Mouse (Mus musculus) neural tube, embryonic 13.5 days (tissue): ENCODE measurements around the gene Sgcd. TPM values are rescaled to one million over a fixed set of nuclear protein-coding genes. Genes with fewer than 3 reads are reported as not detected.
A peak's percentile ranks its signal among the peaks of the same experiment; 100 is the strongest.
"Not testable (repeated sequence)": the region's sequence is repeated elsewhere in the genome, so short reads cannot be mapped to it uniquely, and the experiment has no call there.

Source experiments
- ATAC-seq: fragments of 200-750 bp; cut with Nextera tagmentation; 2 replicates; pipeline ENCODE4 v1.8.0; 2017; ENCODE audit warnings: low read depth, mild to moderate bottlenecking, moderate TSS enrichment, moderate library complexity
- H3K27ac ChIP-seq: fragments of 300-500 bp; sonication (generic); replicated peaks from 2 replicates; pipeline ENCODE4 v1.5.1; 2015; ENCODE audit warnings: moderate library complexity, mild to moderate bottlenecking, inconsistent platforms
- H3K27me3 ChIP-seq: fragments of 300-500 bp; sonication (generic); 2 replicates; pipeline ENCODE4 v1.6.1; 2015; ENCODE audit warnings: mild to moderate bottlenecking, inconsistent platforms
- H3K36me3 ChIP-seq: fragments of 300-500 bp; sonication (generic); 2 replicates; pipeline ENCODE4 v1.6.1; 2015; ENCODE audit warnings: mild to moderate bottlenecking, inconsistent platforms
- H3K4me1 ChIP-seq: fragments of 300-500 bp; sonication (generic); replicated peaks from 2 replicates; pipeline ENCODE4 v1.6.1; 2015; ENCODE audit warnings: inconsistent platforms
- H3K4me2 ChIP-seq: fragments of 300-500 bp; sonication (generic); 2 replicates; pipeline ENCODE4 v1.6.1; 2015; ENCODE audit warnings: inconsistent platforms, mild to moderate bottlenecking, moderate library complexity
- H3K4me3 ChIP-seq: fragments of 300-500 bp; sonication (generic); 2 replicates; pipeline ENCODE4 v1.5.1; 2015; ENCODE audit warnings: mild to moderate bottlenecking, inconsistent platforms
- H3K9ac ChIP-seq: fragments of 300-500 bp; sonication (generic); 2 replicates; pipeline ENCODE4 v1.6.1; 2015; ENCODE audit warnings: moderate library complexity, mild to moderate bottlenecking, inconsistent platforms
- H3K9me3 ChIP-seq: fragments of 300-500 bp; sonication (generic); 2 replicates; pipeline ENCODE4 v1.6.1; 2016; ENCODE audit warnings: inconsistent platforms
- WGBS: fragments of 180-500 bp; shearing (Covaris S2); methylation state at CpG from one replicate; pipeline ENCODE4 v1.1.7; 2015; 5-methylcytosine and 5-hydroxymethylcytosine counted together
- polyA plus RNA-seq: library from polyadenylated mRNA; unstranded; fragments of >200 nt; fragmentation: Nextera tagmentation; extraction: Ambion mirVana; gene quantifications from 2 replicates; pipeline ENCODE4 v1.2.1, GENCODE M21; 2015

Sgcd gene
- polyA plus RNA-seq, 1 experiment from 2014 or later: 3.0 TPM

DNA sequence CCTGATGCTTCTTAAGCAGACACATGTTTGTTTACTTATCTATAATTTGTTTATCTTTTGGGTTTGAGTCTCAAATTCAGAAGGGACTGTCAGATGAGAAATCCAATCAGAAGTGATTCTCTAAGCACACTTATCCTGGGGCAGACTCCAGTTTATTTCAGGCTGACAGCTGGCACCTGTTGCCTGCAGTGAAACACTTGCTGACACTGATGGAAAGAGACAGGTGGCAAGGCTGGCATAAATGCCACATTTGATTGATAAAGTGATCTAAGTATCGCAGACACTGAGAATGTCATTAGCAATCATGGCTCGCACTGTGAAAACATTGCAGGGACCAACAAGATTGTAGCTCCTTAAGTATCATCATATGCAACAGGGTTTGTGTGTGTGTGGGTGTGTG, 222.9 kb downstream of the Sgcd start:
- no peak for ATAC-seq
- WGBS: 75% methylated on average over 2 of the region's 2 CpGs
- no peaks in the 10 kb centered on the region for H3K36me3 ChIP-seq
- no peak overlapping the region for H3K4me3 ChIP-seq
- H3K9ac ChIP-seq: no peak overlapping the region
- no peak overlapping the region for H3K27ac ChIP-seq
- no peaks in the 10 kb centered on the region for H3K4me1 ChIP-seq
- H3K4me2 ChIP-seq: no peak overlapping the region
- H3K9me3 ChIP-seq: no peaks in the 10 kb centered on the region
- H3K27me3 ChIP-seq: no peaks in the 10 kb centered on the region

DNA sequence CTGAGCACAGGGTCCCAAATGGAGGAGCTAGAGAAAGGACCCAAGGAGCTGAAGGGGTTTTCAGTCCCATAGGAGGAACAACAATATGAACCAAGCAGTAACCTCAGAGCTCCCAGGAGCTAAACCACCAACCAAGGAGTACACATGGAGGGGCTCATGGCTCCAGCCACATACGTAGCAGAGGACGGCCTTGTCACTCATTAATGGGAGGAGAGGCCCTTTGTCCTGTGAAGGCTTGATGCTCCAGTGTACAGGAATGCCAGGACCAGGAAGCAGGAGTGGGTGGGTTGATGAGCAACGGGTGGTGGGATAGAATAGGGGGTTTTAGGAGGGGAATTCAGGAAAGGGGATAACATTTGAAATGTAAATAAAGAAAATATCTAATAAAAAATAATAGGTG, 225.2 kb downstream of the Sgcd start:
- not testable (repeated sequence) for H3K4me3 ChIP-seq, H3K9me3 ChIP-seq, H3K4me2 ChIP-seq, H3K27ac ChIP-seq, H3K36me3 ChIP-seq, H3K9ac ChIP-seq, ATAC-seq, H3K4me1 ChIP-seq, H3K27me3 ChIP-seq
- WGBS: 86% methylated on average over 3 of the region's 3 CpGs

DNA sequence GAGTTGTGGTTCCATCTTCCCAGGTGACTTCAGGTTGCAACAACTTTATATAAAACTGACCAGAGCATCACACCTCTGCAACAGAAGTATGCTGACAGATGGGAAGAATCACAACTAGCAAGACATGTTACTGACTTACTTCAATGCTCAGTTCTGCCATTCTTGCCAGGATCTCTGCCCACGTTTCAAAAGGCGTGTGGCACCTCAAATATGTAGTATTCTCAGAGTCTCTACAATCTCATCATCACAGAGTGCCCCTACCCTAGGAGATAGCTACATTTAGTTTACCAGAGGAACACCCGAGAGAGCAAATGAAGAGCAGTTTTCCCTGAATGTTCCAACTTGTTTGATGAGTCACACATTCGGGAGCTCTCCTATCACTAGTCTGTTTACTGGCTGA, 229.8 kb downstream of the Sgcd start:
- H3K36me3 ChIP-seq: no peaks in the 10 kb centered on the region
- H3K9me3 ChIP-seq: no peaks in the 10 kb centered on the region
- H3K9ac ChIP-seq: no peak overlapping the region
- WGBS: 90% methylated on average over 4 of the region's 4 CpGs
- H3K4me3 ChIP-seq: no peak overlapping the region
- no peaks in the 10 kb centered on the region for H3K27me3 ChIP-seq
- no peak overlapping the region for H3K27ac ChIP-seq
- H3K4me1 ChIP-seq: no peaks in the 10 kb centered on the region
- no peak for ATAC-seq
- H3K4me2 ChIP-seq: no peak overlapping the region

DNA sequence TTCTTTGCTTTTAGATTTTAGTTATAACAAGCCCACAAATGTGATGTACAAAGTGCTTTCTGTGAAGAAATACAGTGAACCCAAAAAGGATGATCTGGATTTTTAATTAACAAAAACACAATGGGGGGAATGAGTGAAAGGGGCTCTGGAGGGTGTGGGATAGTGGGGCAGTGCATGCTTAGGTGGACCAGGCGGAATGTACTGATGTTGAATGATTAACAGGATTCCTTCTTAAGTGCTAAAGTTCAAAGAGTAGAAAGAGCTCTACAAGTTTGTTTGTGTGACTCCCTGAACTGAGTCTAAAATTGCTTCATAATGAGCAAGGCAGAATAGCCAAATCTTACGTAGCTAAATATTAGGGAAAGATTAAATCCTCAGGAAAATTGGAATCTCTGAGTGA, 246.0 kb downstream of the Sgcd start:
- no peak for ATAC-seq
- WGBS: 80% methylated on average over 2 of the region's 2 CpGs
- Histone ChIP-seq H3K27ac (no peak overlapping the region), H3K36me3 (no peaks in the 10 kb centered on the region), H3K4me3 (no peak overlapping the region), H3K4me1 (no peaks in the 10 kb centered on the region), H3K9ac (no peak overlapping the region), H3K27me3 (no peaks in the 10 kb centered on the region), H3K9me3 (no peaks in the 10 kb centered on the region), H3K4me2 (no peak overlapping the region)

DNA sequence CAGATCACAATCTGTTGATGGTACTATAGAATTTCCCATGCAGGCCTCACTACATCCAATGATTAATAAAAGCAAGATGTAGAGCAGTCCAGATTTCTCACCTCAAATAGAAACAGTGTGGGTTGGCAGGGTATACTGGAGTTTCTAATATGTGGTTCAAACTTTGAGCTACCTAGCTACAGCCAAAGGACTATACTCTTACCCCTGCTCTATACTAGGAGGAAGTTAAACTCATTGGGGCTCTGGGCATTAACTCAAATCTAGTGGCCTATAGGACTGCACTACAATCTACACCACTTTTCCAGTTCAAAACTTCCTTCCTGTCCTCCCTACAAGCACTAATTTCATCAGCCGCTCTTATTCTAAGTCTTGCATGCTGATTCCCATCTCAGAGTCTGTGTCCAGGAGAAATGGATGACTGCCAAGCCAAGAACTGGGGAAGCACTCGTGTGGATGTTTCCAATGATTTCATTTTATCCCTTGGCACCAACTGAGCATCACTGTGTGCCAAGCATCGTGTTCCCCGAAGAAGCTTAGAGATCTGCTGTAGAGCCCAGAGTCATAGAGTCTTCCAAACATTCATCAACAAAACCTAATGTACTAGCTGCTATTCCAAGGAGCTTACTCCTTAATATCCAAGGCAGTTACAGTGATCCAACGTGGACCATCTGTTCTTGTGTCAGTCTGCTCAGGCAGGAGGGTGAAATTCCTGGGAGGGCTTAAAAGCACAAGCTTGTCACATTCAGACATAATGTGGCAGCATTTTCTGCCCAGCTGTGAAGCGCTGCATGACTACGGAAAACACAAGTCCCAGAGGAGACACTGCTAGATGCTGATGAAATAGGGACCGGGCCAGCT, 283.6 kb downstream of the Sgcd start:
- no peaks in the 10 kb centered on the region for H3K9me3 ChIP-seq
- H3K27ac ChIP-seq: 0 out of 2 replicates have a peak overlapping the region, but pooled peaks have one; percentile 15
- H3K36me3 ChIP-seq: no peaks in the 10 kb centered on the region
- 59% methylated on average over 8 of the region's 8 CpGs for WGBS
- no peak overlapping the region for H3K9ac ChIP-seq
- peak; percentile 47 for ATAC-seq
- H3K4me1 ChIP-seq: peaks cover 7% of the 10 kb centered on the region; the same call in 1 of the 2 replicates
- H3K4me2 ChIP-seq: no peak overlapping the region
- no peak overlapping the region for H3K4me3 ChIP-seq
- H3K27me3 ChIP-seq: no peaks in the 10 kb centered on the region

DNA sequence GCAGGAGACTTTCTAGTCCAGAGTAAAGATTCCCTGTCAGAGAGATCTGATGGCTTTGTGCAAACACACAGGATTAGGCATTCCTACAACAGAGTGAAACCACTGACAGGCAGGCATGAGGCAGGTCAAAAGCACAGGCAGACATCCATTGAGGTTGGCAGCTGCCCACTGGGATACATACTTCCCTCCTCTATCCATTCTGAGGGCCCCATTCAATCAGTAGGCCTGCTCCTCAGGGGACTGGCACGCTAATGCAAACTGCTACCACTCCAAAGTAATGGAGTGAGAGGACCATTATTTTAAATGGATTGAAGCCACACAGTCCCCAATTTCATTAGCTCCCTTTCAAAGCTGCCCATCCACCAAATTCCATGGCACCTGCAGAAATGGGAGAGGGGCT, 293.2 kb downstream of the Sgcd start:
- no peaks in the 10 kb centered on the region for H3K27me3 ChIP-seq
- H3K4me2 ChIP-seq: no peak overlapping the region
- H3K27ac ChIP-seq: no peak overlapping the region
- 16% methylated on average over 1 of the region's 1 CpGs for WGBS
- H3K9me3 ChIP-seq: no peaks in the 10 kb centered on the region
- ATAC-seq: no peak
- H3K4me3 ChIP-seq: no peak overlapping the region
- H3K9ac ChIP-seq: no peak overlapping the region
- H3K4me1 ChIP-seq: no peaks in the 10 kb centered on the region
- no peaks in the 10 kb centered on the region for H3K36me3 ChIP-seq

DNA sequence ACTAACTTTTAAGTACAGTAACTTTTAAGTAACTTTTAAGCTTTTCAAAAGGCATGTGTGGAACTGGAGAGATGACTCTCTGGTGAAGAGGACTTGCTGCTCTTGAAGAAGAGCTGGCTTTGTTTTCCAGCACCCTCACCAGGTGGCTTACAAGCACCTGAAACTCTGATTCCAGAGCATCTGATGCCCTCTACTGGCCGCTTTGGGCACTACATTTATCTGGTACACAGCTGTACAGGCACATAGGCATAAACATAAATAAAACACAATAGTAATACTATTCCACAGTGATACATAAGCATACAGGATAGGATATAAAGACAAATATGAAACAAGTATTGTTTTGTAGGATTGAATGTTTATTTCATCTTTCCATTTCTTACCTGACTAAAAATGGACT, 330.6 kb downstream of the Sgcd start:
- no peak overlapping the region for H3K4me3 ChIP-seq
- no peaks in the 10 kb centered on the region for H3K4me1 ChIP-seq
- ATAC-seq: no peak
- H3K4me2 ChIP-seq: no peak overlapping the region
- H3K27me3 ChIP-seq: no peaks in the 10 kb centered on the region
- no peak overlapping the region for H3K27ac ChIP-seq
- WGBS: 3% methylated on average over 1 of the region's 1 CpGs
- no peaks in the 10 kb centered on the region for H3K9me3 ChIP-seq
- no peak overlapping the region for H3K9ac ChIP-seq
- H3K36me3 ChIP-seq: no peaks in the 10 kb centered on the region

DNA sequence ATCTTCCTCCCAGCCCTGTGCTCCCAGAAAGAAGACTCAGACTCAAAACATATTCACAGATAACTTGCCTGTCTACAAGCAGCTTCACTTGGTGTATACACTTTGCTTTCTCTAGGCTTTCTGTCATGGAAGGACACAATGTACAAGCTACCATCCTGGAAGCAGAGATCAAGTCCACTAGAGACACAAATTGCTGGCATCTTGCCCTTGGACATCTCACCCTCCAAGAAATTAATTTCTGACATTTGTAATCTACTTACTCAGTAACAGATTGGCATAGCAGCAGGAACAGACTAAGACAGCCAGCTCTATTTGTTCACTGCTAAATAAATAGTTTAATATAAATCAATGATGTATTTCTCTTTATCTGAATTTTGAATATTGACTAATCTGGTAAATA, 342.9 kb downstream of the Sgcd start:
- Histone ChIP-seq H3K27ac (no peak overlapping the region), H3K4me1 (peaks cover 17% of the 10 kb centered on the region), H3K9ac (no peak overlapping the region), H3K4me3 (no peak overlapping the region), H3K27me3 (no peaks in the 10 kb centered on the region), H3K9me3 (no peaks in the 10 kb centered on the region), H3K4me2 (no peak overlapping the region), H3K36me3 (no peaks in the 10 kb centered on the region)
- ATAC-seq: no peak

DNA sequence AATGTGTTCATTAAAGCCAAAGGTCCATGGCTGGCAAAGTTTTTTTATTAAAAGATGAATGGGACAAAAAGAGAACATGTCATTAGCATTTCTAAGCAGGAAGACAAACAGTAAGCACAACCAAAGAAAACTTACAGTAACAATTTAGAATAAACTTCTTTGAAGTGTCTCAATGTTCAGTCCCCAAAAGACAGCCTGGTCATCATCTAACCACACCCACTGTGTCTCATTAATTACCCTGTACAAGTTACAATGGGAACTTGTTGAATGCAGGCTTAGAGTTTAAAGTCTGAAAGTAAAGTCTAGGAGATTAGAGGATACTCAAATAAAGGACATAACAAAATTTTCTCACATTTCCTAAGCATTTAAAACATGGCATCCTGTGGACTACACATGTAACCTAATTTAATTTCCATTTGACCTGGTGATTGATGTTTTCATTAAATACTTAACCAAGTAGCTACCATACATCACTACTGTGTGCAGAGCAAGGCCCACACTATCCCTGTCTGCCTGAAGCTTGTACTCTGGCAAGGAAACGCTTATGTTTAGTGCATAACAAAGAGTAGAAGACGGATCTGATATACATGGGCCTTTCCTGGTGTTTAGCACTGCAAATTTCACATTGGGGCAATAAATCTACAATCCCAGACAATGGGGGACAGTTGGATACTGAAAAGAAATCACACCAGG, 347.1 kb downstream of the Sgcd start:
- Histone ChIP-seq H3K9me3 (no peaks in the 10 kb centered on the region), H3K4me1 (peaks cover 23% of the 10 kb centered on the region), H3K4me3 (no peak overlapping the region), H3K4me2 (no peak overlapping the region), H3K27me3 (no peaks in the 10 kb centered on the region), H3K36me3 (no peaks in the 10 kb centered on the region), H3K9ac (no peak overlapping the region), H3K27ac (no peak overlapping the region)
- ATAC-seq: peak; percentile 69; the same call in 1 of the 2 replicates
- WGBS: 15% methylated on average over 2 of the region's 2 CpGs

DNA sequence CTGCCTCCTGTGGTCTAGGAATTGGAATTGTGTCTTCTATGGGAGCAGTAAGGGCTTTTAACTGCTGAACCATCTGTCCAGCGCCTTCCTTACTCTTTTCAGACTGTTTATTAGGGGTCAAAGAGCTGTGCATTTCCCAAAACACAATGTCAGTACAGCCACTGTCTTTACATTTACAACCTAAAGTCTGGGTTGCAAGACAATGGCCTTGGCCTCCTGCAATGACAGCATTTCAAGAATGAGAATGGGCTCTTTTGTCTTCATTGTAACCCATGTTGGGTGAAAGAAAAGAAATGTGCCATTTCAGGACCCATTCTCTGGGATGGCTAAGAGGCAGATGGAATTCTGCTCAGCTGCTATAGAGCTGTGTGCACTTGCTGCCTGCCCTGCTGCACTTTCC, 348.2 kb downstream of the Sgcd start:
- peaks cover 23% of the 10 kb centered on the region for H3K4me1 ChIP-seq

DNA sequence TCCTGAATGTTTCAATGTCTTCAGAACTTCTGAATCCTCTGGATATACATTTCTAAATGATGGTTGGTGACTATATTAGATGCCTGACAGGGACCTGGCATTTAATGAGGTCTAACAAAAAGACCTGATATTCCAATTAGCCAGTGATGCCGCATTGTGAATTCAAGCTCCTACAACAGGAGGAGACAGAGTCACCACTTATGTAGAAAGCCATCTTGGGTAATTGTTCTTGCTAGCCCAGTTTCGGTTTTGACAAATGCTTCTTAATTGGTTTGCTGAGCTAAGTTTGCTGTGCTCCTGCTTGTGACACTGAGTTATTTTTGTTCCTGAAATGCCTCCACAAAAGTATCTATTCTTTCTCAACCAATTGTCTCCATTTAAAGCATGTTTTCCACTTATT, 358.6 kb downstream of the Sgcd start:
- WGBS: 91% methylated on average over 2 of the region's 2 CpGs
- H3K27ac ChIP-seq: no peak overlapping the region
- no peak overlapping the region for H3K4me2 ChIP-seq
- peaks cover 6% of the 10 kb centered on the region for H3K4me1 ChIP-seq
- no peaks in the 10 kb centered on the region for H3K36me3 ChIP-seq
- no peak for ATAC-seq
- H3K27me3 ChIP-seq: no peaks in the 10 kb centered on the region
- no peak overlapping the region for H3K4me3 ChIP-seq
- no peaks in the 10 kb centered on the region for H3K9me3 ChIP-seq
- no peak overlapping the region for H3K9ac ChIP-seq

More for the DNA sequence above, 348.2 kb downstream of the Sgcd start:
- H3K4me3 ChIP-seq: no peak overlapping the region
- H3K36me3 ChIP-seq: no peaks in the 10 kb centered on the region
- no peak overlapping the region for H3K9ac ChIP-seq
- 19% methylated on average over 1 of the region's 1 CpGs for WGBS
- no peaks in the 10 kb centered on the region for H3K9me3 ChIP-seq
- no peaks in the 10 kb centered on the region for H3K27me3 ChIP-seq
- ATAC-seq: no peak
- H3K27ac ChIP-seq: peak overlapping the region; percentile 15; the same call in 1 of the 2 replicates
- no peak overlapping the region for H3K4me2 ChIP-seq

DNA sequence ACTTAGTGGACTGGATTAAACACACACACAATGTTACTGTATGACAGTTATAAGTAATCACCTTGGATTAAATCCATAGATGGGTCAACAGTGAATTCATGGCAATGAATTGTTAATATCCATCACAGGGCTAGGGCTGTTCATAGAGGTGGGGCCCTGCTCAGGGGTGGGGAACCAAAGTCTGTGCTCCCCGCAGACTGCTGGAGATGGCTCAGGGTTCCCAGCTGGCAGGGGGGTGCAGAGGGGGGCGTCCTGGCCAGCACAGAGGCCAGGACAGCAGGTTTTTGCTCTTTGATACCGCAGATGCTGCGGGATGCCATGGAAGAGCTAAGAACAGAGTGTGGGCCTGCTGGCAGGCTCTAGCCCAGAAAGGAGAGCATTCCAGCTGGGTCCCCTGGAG, 378.9 kb downstream of the Sgcd start:
- Histone ChIP-seq H3K27ac (no peak overlapping the region), H3K9me3 (no peaks in the 10 kb centered on the region), H3K36me3 (no peaks in the 10 kb centered on the region), H3K4me3 (no peak overlapping the region), H3K27me3 (no peaks in the 10 kb centered on the region), H3K4me2 (no peak overlapping the region), H3K4me1 (no peaks in the 10 kb centered on the region), H3K9ac (no peak overlapping the region)
- WGBS: 71% methylated on average over 4 of the region's 4 CpGs
- ATAC-seq: no peak
